Mouse (Mus musculus): ENCODE measurements around the gene Eif2ak1.
"Not testable (repeated sequence)": the region's sequence is repeated elsewhere in the genome, so short reads cannot be mapped to it uniquely, and the experiment has no call there.

Eif2ak1 gene

GRCm38 (mm10) chr5:143817116-143817930, at the start of gene Eif2ak1:
Eif2ak1 (plus strand) TSS chr5:143817788.
- peak; percentile 89 to 91 for DNase-seq

- no peak for DNase-seq
These were observed 35.6 kb upstream of the Eif2ak1 start for GRCm38 (mm10) chr5:143781951-143782350.

GRCm38 (mm10) chr5:143785391-143785790, 32.2 kb upstream of the Eif2ak1 start:
- DNase-seq, result no peak

- DNase-seq, result not testable (repeated sequence)
These were observed 16.4 kb upstream of the Eif2ak1 start for GRCm38 (mm10) chr5:143801216-143801615.

GRCm38 (mm10) chr5:143804056-143804765, 13.4 kb upstream of the Eif2ak1 start:
- DNase-seq, result no peak

- no peak for DNase-seq
These were observed 10.3 kb upstream of the Eif2ak1 start for GRCm38 (mm10) chr5:143807268-143807667.

- DNase-seq, result no peak
These were observed 8.0 kb upstream of the Eif2ak1 start for GRCm38 (mm10) chr5:143809421-143810090.

- no peak for DNase-seq
These were observed 5.9 kb upstream of the Eif2ak1 start for GRCm38 (mm10) chr5:143811653-143812052.

- no peak for DNase-seq
These were observed 3.0 kb upstream of the Eif2ak1 start for GRCm38 (mm10) chr5:143814626-143815025.

GRCm38 (mm10) chr5:143817931-143818311, 333 bp downstream of the Eif2ak1 start:
- DNase-seq, result no peak

GRCm38 (mm10) chr5:143818461-143818860, 873 bp downstream of the Eif2ak1 start:
- no peak for DNase-seq

- DNase-seq, result no peak
These were observed 1.4 kb downstream of the Eif2ak1 start for GRCm38 (mm10) chr5:143818949-143819348.

GRCm38 (mm10) chr5:143819906-143820660, 2.5 kb downstream of the Eif2ak1 start:
- DNase-seq, result no peak

GRCm38 (mm10) chr5:143820820-143821219, 3.2 kb downstream of the Eif2ak1 start:
- no peak for DNase-seq

GRCm38 (mm10) chr5:143871547-143872169, 54.1 kb downstream of the Eif2ak1 start:
- no peak for DNase-seq

GRCm38 (mm10) chr5:143874571-143874970, 57.0 kb downstream of the Eif2ak1 start:
- DNase-seq, result no peak

- DNase-seq, result no peak
These were observed 67.7 kb downstream of the Eif2ak1 start for GRCm38 (mm10) chr5:143885274-143885673.

- no peak for DNase-seq
These were observed 73.2 kb downstream of the Eif2ak1 start for GRCm38 (mm10) chr5:143890741-143891140.

- no peak for DNase-seq
These were observed 74.8 kb downstream of the Eif2ak1 start for GRCm38 (mm10) chr5:143892255-143892886.

GRCm38 (mm10) chr5:143893396-143893795, 75.8 kb downstream of the Eif2ak1 start:
- no peak for DNase-seq

GRCm38 (mm10) chr5:143897635-143898330, 80.2 kb downstream of the Eif2ak1 start, which contains the start of gene Ankrd61:
Ankrd61 (minus strand) TSS chr5:143897685.
- DNase-seq, result no peak

Data from thymus, postnatal 36 days (tissue).